Mouse (Mus musculus): ENCODE measurements around the gene Rab38. TPM values are rescaled to one million over a fixed set of nuclear protein-coding genes. Genes with fewer than 3 reads are reported as not detected.
A peak's percentile ranks its signal among the peaks of the same experiment; 100 is the strongest.

The Rab38 gene
- polyA plus RNA-seq (2014; fragmentation: Nextera tagmentation; extraction: Ambion mirVana): 1.4 and 2.0 TPM in 2 replicates

GRCm38 (mm10) chr7:88429786-88430691, at the start of gene Rab38:
TSS of gene Rab38 (plus strand) at chr7:88430273.
- ATAC-seq (ENCODE audit: insufficient number of reproducible peaks, insufficient read depth, low FRiP score, low read depth): peak; percentile 85
- no peaks in the 10 kb centered on the region for H3K9me3 ChIP-seq (ENCODE audit: control insufficient read depth, low read length)
- WGBS: under 1% methylated on average over 35 of the region's 35 CpGs
- H3K4me1 ChIP-seq (ENCODE audit: control insufficient read depth in 2 of 2, insufficient read depth in 2 of 2, low read length in 2 of 2): no peaks in the 10 kb centered on the region
- H3K4me2 ChIP-seq (ENCODE audit: low read length): peak within 1 kb of the TSS; percentile 91
- H3K9ac ChIP-seq (ENCODE audit: low read length): peak within 1 kb of the TSS; percentile 67
- peak within 1 kb of the TSS; percentile 55 to 58 for H3K4me3 ChIP-seq (ENCODE audit: control insufficient read depth in 1 of 2, insufficient read depth in 1 of 2, low read depth in 1 of 2, low read length in 2 of 2)
- peaks cover 6% of the 10 kb centered on the region; the same call in 1 of the 2 replicates for H3K27me3 ChIP-seq (ENCODE audit: control insufficient read depth, insufficient read depth, low read length)
- H3K27ac ChIP-seq (replicated peaks in 1 of 2; ENCODE audit: control insufficient read depth in 1 of 2, insufficient read depth in 1 of 2, low read depth in 2 of 2, low read length in 2 of 2): no peak within 1 kb of the TSS
- no peaks in the 10 kb centered on the region for H3K36me3 ChIP-seq (ENCODE audit: control insufficient read depth, insufficient read depth, low read length)

GRCm38 (mm10) chr7:88394568-88394967, 35.5 kb upstream of the Rab38 start:
- H3K4me1 ChIP-seq (ENCODE audit: control insufficient read depth in 2 of 2, insufficient read depth in 2 of 2, low read length in 2 of 2): no peaks in the 10 kb centered on the region
- H3K4me2 ChIP-seq (ENCODE audit: low read length): no peak overlapping the region
- ATAC-seq (ENCODE audit: insufficient number of reproducible peaks, insufficient read depth, low FRiP score, low read depth): no peak
- H3K9me3 ChIP-seq (ENCODE audit: control insufficient read depth, low read length): no peaks in the 10 kb centered on the region
- no peak overlapping the region for H3K4me3 ChIP-seq (ENCODE audit: control insufficient read depth in 1 of 2, insufficient read depth in 1 of 2, low read depth in 1 of 2, low read length in 2 of 2)
- H3K27me3 ChIP-seq (ENCODE audit: control insufficient read depth, insufficient read depth, low read length): no peaks in the 10 kb centered on the region
- no peaks in the 10 kb centered on the region for H3K36me3 ChIP-seq (ENCODE audit: control insufficient read depth, insufficient read depth, low read length)
- no peak overlapping the region for H3K9ac ChIP-seq (ENCODE audit: low read length)
- WGBS: 49% methylated on average over 1 of the region's 1 CpGs
- H3K27ac ChIP-seq (replicated peaks in 1 of 2; ENCODE audit: control insufficient read depth in 1 of 2, insufficient read depth in 1 of 2, low read depth in 2 of 2, low read length in 2 of 2): no peak overlapping the region

- Histone ChIP-seq H3K36me3 (ENCODE audit: control insufficient read depth, insufficient read depth, low read length) (no peaks in the 10 kb centered on the region), H3K27ac (replicated peaks in 1 of 2; ENCODE audit: control insufficient read depth in 1 of 2, insufficient read depth in 1 of 2, low read depth in 2 of 2, low read length in 2 of 2) (no peak overlapping the region), H3K4me2 (ENCODE audit: low read length) (no peak overlapping the region), H3K27me3 (ENCODE audit: control insufficient read depth, insufficient read depth, low read length) (no peaks in the 10 kb centered on the region), H3K4me3 (ENCODE audit: control insufficient read depth in 1 of 2, insufficient read depth in 1 of 2, low read depth in 1 of 2, low read length in 2 of 2) (no peak overlapping the region), H3K4me1 (ENCODE audit: control insufficient read depth in 2 of 2, insufficient read depth in 2 of 2, low read length in 2 of 2) (no peaks in the 10 kb centered on the region), H3K9me3 (ENCODE audit: control insufficient read depth, low read length) (no peaks in the 10 kb centered on the region), H3K9ac (ENCODE audit: low read length) (no peak overlapping the region)
- no peak for ATAC-seq (ENCODE audit: insufficient number of reproducible peaks, insufficient read depth, low FRiP score, low read depth)
- WGBS: 18% methylated on average over 2 of the region's 2 CpGs
These were observed 34.3 kb upstream of the Rab38 start for GRCm38 (mm10) chr7:88395745-88396144.

- Histone ChIP-seq H3K4me3 (ENCODE audit: control insufficient read depth in 1 of 2, insufficient read depth in 1 of 2, low read depth in 1 of 2, low read length in 2 of 2) (no peak overlapping the region), H3K9ac (ENCODE audit: low read length) (no peak overlapping the region), H3K9me3 (ENCODE audit: control insufficient read depth, low read length) (0 out of 2 replicates have a peak, but pooled peaks cover 3% of the 10 kb centered on the region), H3K4me1 (ENCODE audit: control insufficient read depth in 2 of 2, insufficient read depth in 2 of 2, low read length in 2 of 2) (no peaks in the 10 kb centered on the region), H3K4me2 (ENCODE audit: low read length) (no peak overlapping the region), H3K27me3 (ENCODE audit: control insufficient read depth, insufficient read depth, low read length) (no peaks in the 10 kb centered on the region), H3K27ac (replicated peaks in 1 of 2; ENCODE audit: control insufficient read depth in 1 of 2, insufficient read depth in 1 of 2, low read depth in 2 of 2, low read length in 2 of 2) (no peak overlapping the region), H3K36me3 (ENCODE audit: control insufficient read depth, insufficient read depth, low read length) (no peaks in the 10 kb centered on the region)
- WGBS: 89% methylated on average over 1 of the region's 1 CpGs
- ATAC-seq (ENCODE audit: insufficient number of reproducible peaks, insufficient read depth, low FRiP score, low read depth): no peak
These were observed 24.8 kb upstream of the Rab38 start for GRCm38 (mm10) chr7:88405311-88405710.

GRCm38 (mm10) chr7:88406466-88406865, 23.6 kb upstream of the Rab38 start:
- no peaks in the 10 kb centered on the region for H3K36me3 ChIP-seq (ENCODE audit: control insufficient read depth, insufficient read depth, low read length)
- 0 out of 2 replicates have a peak, but pooled peaks cover 3% of the 10 kb centered on the region for H3K9me3 ChIP-seq (ENCODE audit: control insufficient read depth, low read length)
- H3K27ac ChIP-seq (replicated peaks in 1 of 2; ENCODE audit: control insufficient read depth in 1 of 2, insufficient read depth in 1 of 2, low read depth in 2 of 2, low read length in 2 of 2): no peak overlapping the region
- no peaks in the 10 kb centered on the region for H3K4me1 ChIP-seq (ENCODE audit: control insufficient read depth in 2 of 2, insufficient read depth in 2 of 2, low read length in 2 of 2)
- H3K4me3 ChIP-seq (ENCODE audit: control insufficient read depth in 1 of 2, insufficient read depth in 1 of 2, low read depth in 1 of 2, low read length in 2 of 2): no peak overlapping the region
- ATAC-seq (ENCODE audit: insufficient number of reproducible peaks, insufficient read depth, low FRiP score, low read depth): no peak
- no peaks in the 10 kb centered on the region for H3K27me3 ChIP-seq (ENCODE audit: control insufficient read depth, insufficient read depth, low read length)
- H3K9ac ChIP-seq (ENCODE audit: low read length): no peak overlapping the region
- WGBS: 56% methylated on average over 2 of the region's 2 CpGs
- no peak overlapping the region for H3K4me2 ChIP-seq (ENCODE audit: low read length)

GRCm38 (mm10) chr7:88421821-88422220, 8.3 kb upstream of the Rab38 start:
- ATAC-seq (ENCODE audit: insufficient number of reproducible peaks, insufficient read depth, low FRiP score, low read depth): no peak
- Histone ChIP-seq H3K4me1 (ENCODE audit: control insufficient read depth in 2 of 2, insufficient read depth in 2 of 2, low read length in 2 of 2) (no peaks in the 10 kb centered on the region), H3K36me3 (ENCODE audit: control insufficient read depth, insufficient read depth, low read length) (no peaks in the 10 kb centered on the region), H3K4me3 (ENCODE audit: control insufficient read depth in 1 of 2, insufficient read depth in 1 of 2, low read depth in 1 of 2, low read length in 2 of 2) (no peak overlapping the region), H3K27ac (replicated peaks in 1 of 2; ENCODE audit: control insufficient read depth in 1 of 2, insufficient read depth in 1 of 2, low read depth in 2 of 2, low read length in 2 of 2) (no peak overlapping the region), H3K27me3 (ENCODE audit: control insufficient read depth, insufficient read depth, low read length) (no peaks in the 10 kb centered on the region), H3K4me2 (ENCODE audit: low read length) (no peak overlapping the region), H3K9ac (ENCODE audit: low read length) (no peak overlapping the region), H3K9me3 (ENCODE audit: control insufficient read depth, low read length) (no peaks in the 10 kb centered on the region)

GRCm38 (mm10) chr7:88423889-88424288, 6.2 kb upstream of the Rab38 start:
- no peak overlapping the region for H3K27ac ChIP-seq (replicated peaks in 1 of 2; ENCODE audit: control insufficient read depth in 1 of 2, insufficient read depth in 1 of 2, low read depth in 2 of 2, low read length in 2 of 2)
- no peaks in the 10 kb centered on the region for H3K9me3 ChIP-seq (ENCODE audit: control insufficient read depth, low read length)
- ATAC-seq (ENCODE audit: insufficient number of reproducible peaks, insufficient read depth, low FRiP score, low read depth): no peak
- H3K4me2 ChIP-seq (ENCODE audit: low read length): no peak overlapping the region
- no peaks in the 10 kb centered on the region for H3K4me1 ChIP-seq (ENCODE audit: control insufficient read depth in 2 of 2, insufficient read depth in 2 of 2, low read length in 2 of 2)
- WGBS: 70% methylated on average over 2 of the region's 2 CpGs
- H3K4me3 ChIP-seq (ENCODE audit: control insufficient read depth in 1 of 2, insufficient read depth in 1 of 2, low read depth in 1 of 2, low read length in 2 of 2): no peak overlapping the region
- H3K9ac ChIP-seq (ENCODE audit: low read length): no peak overlapping the region
- H3K27me3 ChIP-seq (ENCODE audit: control insufficient read depth, insufficient read depth, low read length): no peaks in the 10 kb centered on the region
- H3K36me3 ChIP-seq (ENCODE audit: control insufficient read depth, insufficient read depth, low read length): no peaks in the 10 kb centered on the region

Data from heart, embryonic 14.5 days (tissue).